Mouse (Mus musculus) limb, embryonic 13.5 days (tissue): ENCODE measurements around the gene Ctcf. TPM values are rescaled to one million over a fixed set of nuclear protein-coding genes. Genes with fewer than 3 reads are reported as not detected.

Experiments used
- ATAC-seq: fragments of 200-750 bp; cut with Nextera tagmentation; 2 replicates; pipeline ENCODE4 v1.8.0; 2017; ENCODE audit warnings: low read depth, moderate number of reproducible peaks, moderate TSS enrichment; ENCODE audit not compliant: low FRiP score
- H3K27ac ChIP-seq: fragments of 300-500 bp; sonication (generic); 2 replicates; pipeline ENCODE4 v1.5.1; 2015; ENCODE audit warnings: inconsistent platforms, mild to moderate bottlenecking, moderate library complexity
- H3K27me3 ChIP-seq: fragments of 300-500 bp; sonication (generic); 2 replicates; pipeline ENCODE4 v1.6.1; 2015; ENCODE audit warnings: mild to moderate bottlenecking, inconsistent platforms
- H3K36me3 ChIP-seq: fragments of 300-500 bp; sonication (generic); 2 replicates; pipeline ENCODE4 v1.6.1; 2015; ENCODE audit warnings: inconsistent platforms, mild to moderate bottlenecking, moderate library complexity
- H3K4me1 ChIP-seq: fragments of 300-500 bp; sonication (generic); 2 replicates; pipeline ENCODE4 v1.6.1; 2015; ENCODE audit warnings: inconsistent platforms
- H3K4me2 ChIP-seq: fragments of 300-500 bp; sonication (generic); replicated peaks from 2 replicates; pipeline ENCODE4 v1.6.1; 2015; ENCODE audit warnings: inconsistent platforms, mild to moderate bottlenecking, moderate library complexity
- H3K4me3 ChIP-seq: fragments of 300-500 bp; sonication (generic); 2 replicates; pipeline ENCODE4 v1.5.1; 2015; ENCODE audit warnings: moderate library complexity, mild to moderate bottlenecking, inconsistent platforms
- H3K9ac ChIP-seq: fragments of 300-500 bp; sonication (generic); 2 replicates; pipeline ENCODE4 v1.6.1; 2015; ENCODE audit warnings: mild to moderate bottlenecking, inconsistent platforms
- H3K9me3 ChIP-seq: fragments of 300-500 bp; sonication (generic); 2 replicates; pipeline ENCODE4 v1.6.1; 2016; ENCODE audit warnings: inconsistent platforms
- WGBS: fragments of 180-500 bp; shearing (Covaris S2); methylation state at CpG from one replicate; pipeline ENCODE4 v1.1.7; 2015; 5-methylcytosine and 5-hydroxymethylcytosine counted together
- polyA plus RNA-seq: library from polyadenylated mRNA; unstranded; fragments of >200 nt; fragmentation: Nextera tagmentation; extraction: Ambion mirVana; gene quantifications from 2 replicates; pipeline ENCODE4 v1.2.1, GENCODE M21; 2015

Ctcf gene
- polyA plus RNA-seq, 1 experiment from 2014 or later, result 140 TPM

GRCm38 (mm10) chr8:105706426-105706825 lies 70.1 kb downstream of the Ctcf start:
- H3K9ac ChIP-seq, result peak overlapping the region; percentile 82; the same call in 1 of the 2 replicates
- H3K4me1 ChIP-seq, result peaks cover 23% of the 10 kb centered on the region
- peak overlapping the region; percentile 94 for H3K4me2 ChIP-seq
- no peak for ATAC-seq
- peaks cover 22% of the 10 kb centered on the region for H3K36me3 ChIP-seq
- H3K9me3 ChIP-seq, result no peaks in the 10 kb centered on the region
- H3K27me3 ChIP-seq, result no peaks in the 10 kb centered on the region
- no peak overlapping the region for H3K27ac ChIP-seq
- 80% methylated on average over 12 of the region's 12 CpGs for WGBS
- H3K4me3 ChIP-seq, result peak overlapping the region; percentile 64

- H3K9me3 ChIP-seq, result no peaks in the 10 kb centered on the region
- H3K4me3 ChIP-seq, result peak within 1 kb of the TSS; percentile 64
- ATAC-seq, result peak; percentile 89
- no peak within 1 kb of the TSS; the same call in 1 of the 2 replicates for H3K27ac ChIP-seq
- under 1% methylated on average over 55 of the region's 55 CpGs for WGBS
- H3K36me3 ChIP-seq, result peaks cover 19% of the 10 kb centered on the region
- H3K27me3 ChIP-seq, result no peaks in the 10 kb centered on the region
- H3K4me2 ChIP-seq, result peak within 1 kb of the TSS; percentile 94
- H3K9ac ChIP-seq, result peak within 1 kb of the TSS; percentile 82
- H3K4me1 ChIP-seq, result peaks cover 16% of the 10 kb centered on the region
Measured at GRCm38 (mm10) chr8:105707498-105708403, 71.4 kb downstream of the Ctcf start, which contains the start of the genes 4933405L10Rik and Enkd1. TSS of gene 4933405L10Rik (plus strand) at chr8:105707655. TSS of gene Enkd1 (minus strand) at chr8:105708210.

- no peak overlapping the region for H3K4me3 ChIP-seq
- WGBS, result 92% methylated on average over 8 of the region's 8 CpGs
Measured at GRCm38 (mm10) chr8:105708675-105709074, 72.3 kb downstream of the Ctcf start.

DNA sequence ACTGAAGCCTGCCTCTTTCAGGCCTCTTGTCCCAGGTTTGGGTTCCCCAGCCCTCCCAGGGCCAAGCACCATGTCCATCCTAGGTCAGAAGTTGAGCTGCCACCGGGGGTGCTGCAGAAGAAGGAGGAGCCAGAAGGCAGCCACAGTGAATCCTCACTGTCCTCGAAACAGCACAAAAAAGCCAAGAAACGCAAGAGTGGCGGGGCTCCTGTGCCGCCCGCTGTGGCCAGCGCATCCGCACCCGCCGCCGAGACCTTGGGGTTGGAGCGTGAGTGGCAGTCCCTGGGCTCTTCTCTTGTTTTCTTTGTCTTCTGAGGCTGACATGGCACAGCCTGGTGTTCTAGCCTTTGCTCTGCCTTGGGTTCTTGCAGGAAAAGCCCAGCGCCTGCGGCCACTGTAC lies 72.9 kb downstream of the Ctcf start:
- Histone ChIP-seq H3K9me3 (no peaks in the 10 kb centered on the region), H3K4me2 (no peak overlapping the region), H3K36me3 (peaks cover 3% of the 10 kb centered on the region), H3K27ac (no peak overlapping the region), H3K4me3 (no peak overlapping the region), H3K27me3 (no peaks in the 10 kb centered on the region), H3K4me1 (peaks cover 16% of the 10 kb centered on the region), H3K9ac (no peak overlapping the region)
- WGBS, result 76% methylated on average over 14 of the region's 14 CpGs
- no peak for ATAC-seq

More at GRCm38 (mm10) chr8:105708675-105709074, 72.3 kb downstream of the Ctcf start:
- Histone ChIP-seq H3K4me2 (no peak overlapping the region), H3K36me3 (peaks cover 9% of the 10 kb centered on the region), H3K9me3 (no peaks in the 10 kb centered on the region), H3K4me1 (peaks cover 16% of the 10 kb centered on the region), H3K9ac (no peak overlapping the region), H3K27ac (no peak overlapping the region), H3K27me3 (no peaks in the 10 kb centered on the region)
- no peak for ATAC-seq

DNA sequence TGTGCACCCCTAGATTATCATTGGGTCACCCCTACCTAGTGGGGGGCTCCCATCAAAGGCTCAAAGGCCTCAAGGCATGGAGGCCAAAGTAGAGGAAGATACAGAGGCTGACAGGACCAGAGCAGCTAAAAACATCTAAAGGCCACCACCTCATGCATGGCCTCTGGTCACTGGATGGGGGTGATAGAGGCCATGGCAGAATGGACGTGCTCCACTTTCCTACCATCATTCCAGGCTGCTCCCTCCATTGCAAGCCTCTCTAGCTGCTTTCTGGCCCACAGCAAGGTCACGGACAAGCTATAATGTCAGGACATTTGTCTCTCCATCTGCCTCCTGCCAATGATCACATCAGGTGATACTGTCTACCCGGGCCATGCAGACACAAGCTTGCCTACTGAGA lies 75.9 kb downstream of the Ctcf start:
- ATAC-seq, result no peak
- H3K9ac ChIP-seq, result no peak overlapping the region
- no peak overlapping the region for H3K4me3 ChIP-seq
- no peaks in the 10 kb centered on the region for H3K27me3 ChIP-seq
- H3K4me2 ChIP-seq, result no peak overlapping the region
- H3K9me3 ChIP-seq, result no peaks in the 10 kb centered on the region
- WGBS, result 87% methylated on average over 3 of the region's 3 CpGs
- peaks cover 11% of the 10 kb centered on the region for H3K36me3 ChIP-seq
- H3K27ac ChIP-seq, result no peak overlapping the region
- H3K4me1 ChIP-seq, result peaks cover 9% of the 10 kb centered on the region

DNA sequence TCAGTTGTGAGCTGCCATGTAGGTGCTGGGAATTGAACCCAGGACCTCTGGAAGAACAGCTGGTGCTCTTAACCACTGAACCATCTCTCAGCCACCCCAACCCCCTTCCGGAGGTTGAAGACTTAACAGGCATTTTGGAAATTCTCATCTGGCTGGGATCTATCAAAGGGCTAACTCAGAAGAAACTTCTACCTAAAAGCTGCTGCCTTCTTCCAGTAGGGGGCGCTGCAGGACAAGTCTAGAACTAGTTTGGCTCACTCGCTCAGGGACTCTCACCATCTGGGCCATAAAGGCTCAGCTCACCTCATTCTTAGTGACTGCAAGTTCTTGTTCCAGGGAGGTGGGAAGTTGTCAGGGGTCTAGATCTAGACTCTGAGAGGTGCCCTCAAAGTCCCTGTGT lies 77.8 kb downstream of the Ctcf start:
- ATAC-seq, result peak; percentile 39; the same call in 1 of the 2 replicates
- peak overlapping the region; percentile 48; the same call in 1 of the 2 replicates for H3K27ac ChIP-seq

GRCm38 (mm10) chr8:105715042-105715441 lies 78.7 kb downstream of the Ctcf start:
- Histone ChIP-seq H3K4me2 (no peak overlapping the region), H3K9me3 (no peaks in the 10 kb centered on the region), H3K4me3 (no peak overlapping the region), H3K27me3 (no peaks in the 10 kb centered on the region), H3K27ac (peak overlapping the region; percentile 48; the same call in 1 of the 2 replicates), H3K4me1 (0 out of 2 replicates have a peak, but pooled peaks cover 5% of the 10 kb centered on the region), H3K36me3 (peaks cover 21% of the 10 kb centered on the region), H3K9ac (no peak overlapping the region)
- no peak for ATAC-seq
- WGBS, result 72% methylated on average over 6 of the region's 6 CpGs

More for the DNA sequence above, 77.8 kb downstream of the Ctcf start:
- peaks cover 13% of the 10 kb centered on the region for H3K36me3 ChIP-seq
- H3K9ac ChIP-seq, result no peak overlapping the region
- no peaks in the 10 kb centered on the region for H3K9me3 ChIP-seq
- 5% methylated on average over 3 of the region's 3 CpGs for WGBS
- 0 out of 2 replicates have a peak, but pooled peaks cover 5% of the 10 kb centered on the region for H3K4me1 ChIP-seq
- no peaks in the 10 kb centered on the region for H3K27me3 ChIP-seq
- no peak overlapping the region for H3K4me2 ChIP-seq
- H3K4me3 ChIP-seq, result no peak overlapping the region

- Histone ChIP-seq H3K27me3 (no peaks in the 10 kb centered on the region), H3K27ac (no peak overlapping the region), H3K9ac (no peak overlapping the region), H3K9me3 (no peaks in the 10 kb centered on the region), H3K4me2 (no peak overlapping the region), H3K4me3 (no peak overlapping the region), H3K36me3 (peaks cover 26% of the 10 kb centered on the region), H3K4me1 (0 out of 2 replicates have a peak, but pooled peaks cover 5% of the 10 kb centered on the region)
- ATAC-seq, result no peak
- WGBS, result 92% methylated on average over 15 of the region's 15 CpGs
Measured at GRCm38 (mm10) chr8:105716302-105716945, 80.1 kb downstream of the Ctcf start.

GRCm38 (mm10) chr8:105719637-105720036 lies 83.3 kb downstream of the Ctcf start:
- H3K27ac ChIP-seq, result no peak overlapping the region
- no peak overlapping the region for H3K4me2 ChIP-seq
- ATAC-seq, result no peak
- no peaks in the 10 kb centered on the region for H3K9me3 ChIP-seq
- no peaks in the 10 kb centered on the region for H3K27me3 ChIP-seq
- peaks cover 43% of the 10 kb centered on the region for H3K36me3 ChIP-seq
- no peak overlapping the region for H3K9ac ChIP-seq
- 89% methylated on average over 4 of the region's 4 CpGs for WGBS
- no peak overlapping the region for H3K4me3 ChIP-seq
- 0 out of 2 replicates have a peak, but pooled peaks cover 5% of the 10 kb centered on the region for H3K4me1 ChIP-seq

DNA sequence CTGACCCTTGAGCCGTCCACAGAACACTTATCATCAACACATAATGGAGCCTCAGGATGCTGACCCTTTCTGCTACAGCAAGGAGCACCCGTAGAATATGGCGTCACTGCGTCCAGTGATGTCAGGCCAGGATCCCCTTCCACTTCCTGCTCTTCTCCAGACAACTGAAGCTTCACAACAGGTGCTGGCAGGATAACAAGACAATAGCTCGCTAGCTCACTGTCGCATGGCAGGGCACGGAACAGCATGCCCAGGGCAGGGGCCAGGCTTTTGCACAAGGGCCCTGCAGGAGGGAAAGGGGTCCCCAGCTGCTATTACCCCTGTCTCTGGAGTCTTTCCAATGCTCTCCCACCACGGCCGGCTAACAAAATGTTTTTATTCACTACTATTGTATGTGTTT lies 86.5 kb downstream of the Ctcf start:
- Histone ChIP-seq H3K4me1 (no peaks in the 10 kb centered on the region), H3K36me3 (peaks cover 51% of the 10 kb centered on the region), H3K9ac (no peak overlapping the region), H3K4me2 (no peak overlapping the region), H3K9me3 (no peaks in the 10 kb centered on the region), H3K27me3 (no peaks in the 10 kb centered on the region), H3K27ac (no peak overlapping the region), H3K4me3 (no peak overlapping the region)
- ATAC-seq, result no peak
- WGBS, result 94% methylated on average over 9 of the region's 9 CpGs

DNA sequence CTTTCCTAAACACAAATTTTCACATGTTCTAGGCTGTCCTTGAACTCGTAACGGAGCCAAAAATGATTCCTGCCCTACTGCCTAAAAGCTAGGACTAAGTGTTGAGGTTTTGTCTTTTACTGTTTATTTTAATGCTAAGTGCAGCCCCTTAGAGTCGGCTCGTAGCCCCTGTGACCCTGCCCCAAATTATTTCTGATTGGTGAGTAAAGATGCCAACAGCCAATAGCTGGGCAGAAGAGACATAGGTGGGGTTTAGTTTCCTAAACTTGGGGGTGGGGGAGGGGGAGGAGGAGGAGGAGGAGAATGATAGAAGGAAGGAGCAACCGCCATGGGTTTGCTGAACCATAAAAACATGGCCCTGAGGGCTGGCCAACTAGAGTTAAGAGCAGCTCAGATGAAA lies 89.4 kb downstream of the Ctcf start:
- H3K4me3 ChIP-seq, result no peak overlapping the region
- peaks cover 46% of the 10 kb centered on the region for H3K36me3 ChIP-seq
- WGBS, result 78% methylated on average over 5 of the region's 5 CpGs
- no peak overlapping the region for H3K4me2 ChIP-seq
- no peak overlapping the region for H3K9ac ChIP-seq
- H3K4me1 ChIP-seq, result no peaks in the 10 kb centered on the region
- H3K27me3 ChIP-seq, result no peaks in the 10 kb centered on the region
- H3K9me3 ChIP-seq, result no peaks in the 10 kb centered on the region
- no peak overlapping the region for H3K27ac ChIP-seq
- no peak for ATAC-seq
